Mouse (Mus musculus): ENCODE measurements around the gene Fam20c. TPM values are rescaled to one million over a fixed set of nuclear protein-coding genes. Genes with fewer than 3 reads are reported as not detected.

Gene Fam20c
- polyA plus RNA-seq, 1 experiment from 2014 or later: 3.6 TPM

GRCm38 (mm10) chr5:138757135-138757534 lies 2.8 kb downstream of the Fam20c start:
- no peak overlapping the region for H3K4me3 ChIP-seq (replicated peaks)
- H3K36me3 ChIP-seq: no peaks in the 10 kb centered on the region
- no peak overlapping the region for H3K27ac ChIP-seq
- no peak overlapping the region for H3K9ac ChIP-seq (replicated peaks)
- peaks cover 78% of the 10 kb centered on the region for H3K27me3 ChIP-seq
- peak overlapping the region; percentile 98 for H3K4me2 ChIP-seq
- ATAC-seq (ENCODE audit: insufficient number of reproducible peaks, insufficient read depth, low FRiP score, low TSS enrichment, low read depth): no peak
- H3K9me3 ChIP-seq: no peaks in the 10 kb centered on the region
- WGBS: 72% methylated on average over 6 of the region's 6 CpGs
- peaks cover 35% of the 10 kb centered on the region for H3K4me1 ChIP-seq (replicated peaks)

GRCm38 (mm10) chr5:138757616-138758015 lies 3.3 kb downstream of the Fam20c start:
- no peak overlapping the region for H3K27ac ChIP-seq
- H3K4me3 ChIP-seq (replicated peaks): no peak overlapping the region
- no peak for ATAC-seq (ENCODE audit: insufficient number of reproducible peaks, insufficient read depth, low FRiP score, low TSS enrichment, low read depth)
- H3K36me3 ChIP-seq: no peaks in the 10 kb centered on the region
- H3K27me3 ChIP-seq: peaks cover 73% of the 10 kb centered on the region
- peaks cover 40% of the 10 kb centered on the region for H3K4me1 ChIP-seq (replicated peaks)
- 87% methylated on average over 12 of the region's 12 CpGs for WGBS
- H3K9me3 ChIP-seq: no peaks in the 10 kb centered on the region
- H3K4me2 ChIP-seq: 0 out of 2 replicates have a peak overlapping the region, but pooled peaks have one; percentile 98
- no peak overlapping the region for H3K9ac ChIP-seq (replicated peaks)

- Histone ChIP-seq H3K27me3 (peaks cover 64% of the 10 kb centered on the region), H3K4me1 (replicated peaks) (peaks cover 44% of the 10 kb centered on the region), H3K27ac (no peak overlapping the region), H3K4me3 (replicated peaks) (no peak overlapping the region), H3K4me2 (no peak overlapping the region), H3K9me3 (no peaks in the 10 kb centered on the region), H3K36me3 (no peaks in the 10 kb centered on the region), H3K9ac (replicated peaks) (no peak overlapping the region)
- no peak for ATAC-seq (ENCODE audit: insufficient number of reproducible peaks, insufficient read depth, low FRiP score, low TSS enrichment, low read depth)
- WGBS: 63% methylated on average over 3 of the region's 3 CpGs
Measured at GRCm38 (mm10) chr5:138758533-138758932, 4.2 kb downstream of the Fam20c start.

GRCm38 (mm10) chr5:138761836-138762334 lies 7.6 kb downstream of the Fam20c start:
- Histone ChIP-seq H3K27ac (no peak overlapping the region), H3K9ac (replicated peaks) (no peak overlapping the region), H3K27me3 (peaks cover 30% of the 10 kb centered on the region), H3K9me3 (0 out of 2 replicates have a peak, but pooled peaks cover 4% of the 10 kb centered on the region), H3K4me2 (no peak overlapping the region), H3K4me1 (replicated peaks) (peaks cover 13% of the 10 kb centered on the region), H3K36me3 (no peaks in the 10 kb centered on the region), H3K4me3 (replicated peaks) (no peak overlapping the region)
- WGBS: 68% methylated on average over 5 of the region's 5 CpGs
- ATAC-seq (ENCODE audit: insufficient number of reproducible peaks, insufficient read depth, low FRiP score, low TSS enrichment, low read depth): no peak

- peaks cover 26% of the 10 kb centered on the region for H3K27me3 ChIP-seq
- H3K36me3 ChIP-seq: no peaks in the 10 kb centered on the region
- H3K4me3 ChIP-seq (replicated peaks): no peak overlapping the region
- no peak overlapping the region for H3K4me2 ChIP-seq
- no peak overlapping the region for H3K27ac ChIP-seq
- H3K9ac ChIP-seq (replicated peaks): no peak overlapping the region
- WGBS: 76% methylated on average over 4 of the region's 4 CpGs
- H3K9me3 ChIP-seq: 0 out of 2 replicates have a peak, but pooled peaks cover 4% of the 10 kb centered on the region
- peaks cover 11% of the 10 kb centered on the region; the same call in 1 of the 2 replicates for H3K4me1 ChIP-seq (replicated peaks)
- ATAC-seq (ENCODE audit: insufficient number of reproducible peaks, insufficient read depth, low FRiP score, low TSS enrichment, low read depth): no peak
Measured at GRCm38 (mm10) chr5:138762361-138762760, 8.0 kb downstream of the Fam20c start.

- ATAC-seq (ENCODE audit: insufficient number of reproducible peaks, insufficient read depth, low FRiP score, low TSS enrichment, low read depth): no peak
- no peak overlapping the region for H3K4me2 ChIP-seq
- H3K27me3 ChIP-seq: peaks cover 7% of the 10 kb centered on the region; the same call in 1 of the 2 replicates
- 78% methylated on average over 8 of the region's 8 CpGs for WGBS
- peaks cover 11% of the 10 kb centered on the region; the same call in 1 of the 2 replicates for H3K4me1 ChIP-seq (replicated peaks)
- no peak overlapping the region for H3K9ac ChIP-seq (replicated peaks)
- H3K4me3 ChIP-seq (replicated peaks): no peak overlapping the region
- H3K9me3 ChIP-seq: 0 out of 2 replicates have a peak, but pooled peaks cover 4% of the 10 kb centered on the region
- no peak overlapping the region for H3K27ac ChIP-seq
- no peaks in the 10 kb centered on the region for H3K36me3 ChIP-seq
Measured at GRCm38 (mm10) chr5:138764601-138765000, 10.3 kb downstream of the Fam20c start.

GRCm38 (mm10) chr5:138767650-138768049 lies 13.3 kb downstream of the Fam20c start:
- no peak overlapping the region for H3K4me2 ChIP-seq
- H3K36me3 ChIP-seq: no peaks in the 10 kb centered on the region
- H3K27ac ChIP-seq: no peak overlapping the region
- H3K9me3 ChIP-seq: 0 out of 2 replicates have a peak, but pooled peaks cover 4% of the 10 kb centered on the region
- no peak overlapping the region for H3K9ac ChIP-seq (replicated peaks)
- peaks cover 5% of the 10 kb centered on the region; the same call in 1 of the 2 replicates for H3K4me1 ChIP-seq (replicated peaks)
- H3K4me3 ChIP-seq (replicated peaks): no peak overlapping the region
- no peaks in the 10 kb centered on the region for H3K27me3 ChIP-seq
- no peak for ATAC-seq (ENCODE audit: insufficient number of reproducible peaks, insufficient read depth, low FRiP score, low TSS enrichment, low read depth)
- 76% methylated on average over 11 of the region's 11 CpGs for WGBS

- Histone ChIP-seq H3K36me3 (no peaks in the 10 kb centered on the region), H3K27ac (no peak overlapping the region), H3K4me3 (replicated peaks) (no peak overlapping the region), H3K4me1 (replicated peaks) (no peaks in the 10 kb centered on the region), H3K9ac (replicated peaks) (no peak overlapping the region), H3K27me3 (no peaks in the 10 kb centered on the region), H3K9me3 (0 out of 2 replicates have a peak, but pooled peaks cover 4% of the 10 kb centered on the region), H3K4me2 (no peak overlapping the region)
- 79% methylated on average over 2 of the region's 2 CpGs for WGBS
- ATAC-seq (ENCODE audit: insufficient number of reproducible peaks, insufficient read depth, low FRiP score, low TSS enrichment, low read depth): no peak
Measured at GRCm38 (mm10) chr5:138768704-138769103, 14.4 kb downstream of the Fam20c start.

GRCm38 (mm10) chr5:138769126-138769525 lies 14.8 kb downstream of the Fam20c start:
- no peak overlapping the region for H3K4me2 ChIP-seq
- no peak overlapping the region for H3K27ac ChIP-seq
- ATAC-seq (ENCODE audit: insufficient number of reproducible peaks, insufficient read depth, low FRiP score, low TSS enrichment, low read depth): no peak
- WGBS: 80% methylated on average over 5 of the region's 5 CpGs
- H3K4me3 ChIP-seq (replicated peaks): no peak overlapping the region
- H3K4me1 ChIP-seq (replicated peaks): no peaks in the 10 kb centered on the region
- no peaks in the 10 kb centered on the region for H3K36me3 ChIP-seq
- 0 out of 2 replicates have a peak, but pooled peaks cover 4% of the 10 kb centered on the region for H3K9me3 ChIP-seq
- no peak overlapping the region for H3K9ac ChIP-seq (replicated peaks)
- H3K27me3 ChIP-seq: no peaks in the 10 kb centered on the region

- no peak overlapping the region for H3K4me2 ChIP-seq
- no peaks in the 10 kb centered on the region for H3K27me3 ChIP-seq
- no peaks in the 10 kb centered on the region for H3K9me3 ChIP-seq
- H3K36me3 ChIP-seq: no peaks in the 10 kb centered on the region
- H3K4me3 ChIP-seq (replicated peaks): no peak overlapping the region
- peaks cover 5% of the 10 kb centered on the region; the same call in 1 of the 2 replicates for H3K4me1 ChIP-seq (replicated peaks)
- H3K27ac ChIP-seq: no peak overlapping the region
- no peak overlapping the region for H3K9ac ChIP-seq (replicated peaks)
- WGBS: 90% methylated on average over 5 of the region's 5 CpGs
- no peak for ATAC-seq (ENCODE audit: insufficient number of reproducible peaks, insufficient read depth, low FRiP score, low TSS enrichment, low read depth)
Measured at GRCm38 (mm10) chr5:138775096-138775495, 20.8 kb downstream of the Fam20c start.

GRCm38 (mm10) chr5:138776346-138776745 lies 22.0 kb downstream of the Fam20c start:
- H3K4me3 ChIP-seq (replicated peaks): no peak overlapping the region
- H3K27me3 ChIP-seq: no peaks in the 10 kb centered on the region
- H3K27ac ChIP-seq: no peak overlapping the region
- no peak overlapping the region for H3K4me2 ChIP-seq
- H3K36me3 ChIP-seq: no peaks in the 10 kb centered on the region
- H3K9me3 ChIP-seq: no peaks in the 10 kb centered on the region
- H3K4me1 ChIP-seq (replicated peaks): peaks cover 8% of the 10 kb centered on the region
- no peak overlapping the region for H3K9ac ChIP-seq (replicated peaks)
- 65% methylated on average over 1 of the region's 1 CpGs for WGBS
- ATAC-seq (ENCODE audit: insufficient number of reproducible peaks, insufficient read depth, low FRiP score, low TSS enrichment, low read depth): no peak
